Comparison of ENCODE assay signal across 8 mouse cellular contexts in genomic region chr9:106428719-106429220, GRCm38 (mm10). TPM values are rescaled to one million over a fixed set of nuclear protein-coding genes. Genes with fewer than 3 reads are reported as not detected.
A peak's percentile ranks its signal among the peaks of the same experiment; 100 is the strongest.
DNase-seq lines count a peak whose midpoint lies in the region; ATAC-seq and TF ChIP-seq lines count a peak whose summit lies in the region.

No protein-coding gene starts in this region.

- peak; percentile 62 for ATAC-seq in lung, embryonic 15.5 days (ENCODE audit: borderline replicate concordance, extremely low read depth, low FRiP score, low TSS enrichment)
- ATAC-seq in embryonic facial prominence, embryonic 12.5 days (ENCODE audit: insufficient number of reproducible peaks, insufficient read depth, low FRiP score, low TSS enrichment): peak; percentile 73
- peak; percentile 41; the same call in 1 of the 2 replicates for ATAC-seq in intestine, embryonic 16.5 days

- H3K4me2 ChIP-seq in lung, embryonic 15.5 days: peak overlapping the region; percentile 74
- H3K4me2 ChIP-seq in embryonic facial prominence, embryonic 12.5 days (replicated peaks): peak overlapping the region; percentile 64
- H3K4me2 ChIP-seq in intestine, embryonic 16.5 days (ENCODE audit: low read depth, low read length): peak overlapping the region; percentile 82
- H3K4me2 ChIP-seq in myocyte (ENCODE audit: low read depth): peak overlapping the region; percentile 90

- H3K9me3 ChIP-seq in lung, embryonic 15.5 days: no peaks in the 10 kb centered on the region
- H3K9me3 ChIP-seq in embryonic facial prominence, embryonic 12.5 days: no peaks in the 10 kb centered on the region
- H3K9me3 ChIP-seq in intestine, embryonic 16.5 days (ENCODE audit: control insufficient read depth, low read length): no peaks in the 10 kb centered on the region

- WGBS in lung, embryonic 15.5 days: 9% methylated on average over 11 of the region's 11 CpGs
- WGBS in embryonic facial prominence, embryonic 12.5 days: 20% methylated on average over 11 of the region's 11 CpGs
- 13% methylated on average over 11 of the region's 11 CpGs for WGBS in intestine, embryonic 16.5 days

- peak overlapping the region; percentile 56 for H3ac ChIP-seq in myocyte (ENCODE audit: control insufficient read depth, insufficient read length)

- H3K79me2 ChIP-seq in myocyte (ENCODE audit: control insufficient read depth, insufficient read depth): peaks cover 15% of the 10 kb centered on the region

- TF ChIP-seq POLR2A in myocyte (IDR thresholded peaks at IDR 0.05; ENCODE audit: insufficient read length, low read depth): no peak

- H3K27ac ChIP-seq in lung, embryonic 15.5 days: peak overlapping the region; percentile 98
- H3K27ac ChIP-seq in embryonic facial prominence, embryonic 12.5 days: peak overlapping the region; percentile 96
- peak overlapping the region; percentile 96 for H3K27ac ChIP-seq in intestine, embryonic 16.5 days (ENCODE audit: low read length)

- H3K36me3 ChIP-seq in lung, embryonic 15.5 days: peaks cover 26% of the 10 kb centered on the region
- H3K36me3 ChIP-seq in embryonic facial prominence, embryonic 12.5 days: peaks cover 30% of the 10 kb centered on the region
- H3K36me3 ChIP-seq in intestine, embryonic 16.5 days (ENCODE audit: control insufficient read depth, insufficient read depth, low read length): 0 out of 2 replicates have a peak, but pooled peaks cover 8% of the 10 kb centered on the region
- peaks cover 5% of the 10 kb centered on the region for H3K36me3 ChIP-seq in myocyte (ENCODE audit: control insufficient read depth, insufficient read depth)

- H3K4me1 ChIP-seq in lung, embryonic 15.5 days: peaks cover 9% of the 10 kb centered on the region
- peaks cover 7% of the 10 kb centered on the region for H3K4me1 ChIP-seq in embryonic facial prominence, embryonic 12.5 days
- peaks cover 30% of the 10 kb centered on the region for H3K4me1 ChIP-seq in intestine, embryonic 16.5 days (ENCODE audit: control insufficient read depth, insufficient read depth, low read length)

- no peaks in the 10 kb centered on the region for H3K27me3 ChIP-seq in lung, embryonic 15.5 days
- no peaks in the 10 kb centered on the region for H3K27me3 ChIP-seq in embryonic facial prominence, embryonic 12.5 days
- H3K27me3 ChIP-seq in intestine, embryonic 16.5 days (replicated peaks; ENCODE audit: control insufficient read depth, insufficient read depth, low read length): no peaks in the 10 kb centered on the region
- H3K27me3 ChIP-seq in myocyte (ENCODE audit: control insufficient read depth, insufficient read depth, insufficient read length): no peaks in the 10 kb centered on the region

- DNase-seq in lung, adult 18-20 months: no peak
- no peak for DNase-seq in layer of hippocampus, postnatal 10 days (ENCODE audit: low spot score in 2 of 2)
- no peak for DNase-seq in thymus, postnatal 4 days
- no peak for DNase-seq in ovary, postnatal 36 days (ENCODE audit: low spot score)

- H3K4me3 ChIP-seq in lung, embryonic 15.5 days: peak overlapping the region; percentile 80
- H3K4me3 ChIP-seq in embryonic facial prominence, embryonic 12.5 days: peak overlapping the region; percentile 71
- peak overlapping the region; percentile 89 for H3K4me3 ChIP-seq in intestine, embryonic 16.5 days (ENCODE audit: low read length)
- H3K4me3 ChIP-seq in myocyte: peak overlapping the region; percentile 81

- peak overlapping the region; percentile 54 for H3K9ac ChIP-seq in lung, embryonic 15.5 days
- H3K9ac ChIP-seq in embryonic facial prominence, embryonic 12.5 days: peak overlapping the region; percentile 44; the same call in 1 of the 2 replicates
- peak overlapping the region; percentile 77 for H3K9ac ChIP-seq in intestine, embryonic 16.5 days (ENCODE audit: low read depth, low read length)

TF ChIP-seq in myocyte, 11 proteins besides CTCF, POLR2A, EP300 and RAD21:
- TF ChIP-seq MAX (IDR thresholded peaks at IDR 0.05; ENCODE audit: low read depth) (no peak), TCF12 (IDR thresholded peaks at IDR 0.05; ENCODE audit: insufficient read depth, poor library complexity, severe bottlenecking) (no peak), MYOG (IDR thresholded peaks at IDR 0.05; ENCODE audit: control insufficient read depth in 1 of 3, insufficient read depth in 1 of 3, insufficient read length in 2 of 3, low read depth in 2 of 3) (no peak), E2F4 (IDR thresholded peaks at IDR 0.05; ENCODE audit: insufficient read depth) (no peak), SRF (IDR thresholded peaks at IDR 0.05; ENCODE audit: control insufficient read depth, insufficient read length, low read depth) (no peak), MYOD1 (IDR thresholded peaks at IDR 0.05; ENCODE audit: control insufficient read depth in 1 of 3, insufficient read length in 2 of 3, low read depth in 2 of 3) (no peak), CEBPB (IDR thresholded peaks at IDR 0.05; ENCODE audit: insufficient read depth, poor library complexity, severe bottlenecking) (no peak), TCF3 (IDR thresholded peaks at IDR 0.05; ENCODE audit: insufficient read length, low read depth) (no peak), REST (IDR thresholded peaks at IDR 0.05; ENCODE audit: insufficient read depth, insufficient read length) (no peak)
TF ChIP-seq in myocyte: peak in this region for 0.

RNA-seq across cellular contexts. Expression of gene Rpl29, which starts 0.5 kb away (rescaled TPM):
- polyA plus RNA-seq in lung, embryonic 15.5 days (2015; fragmentation: Nextera tagmentation; extraction: Ambion mirVana): 988 and 1,033 TPM in 2 replicates
- 878 and 882 TPM in 2 replicates for polyA plus RNA-seq in embryonic facial prominence, embryonic 12.5 days (2016; fragmentation: Nextera tagmentation; extraction: Ambion mirVana)
- 866 and 931 TPM in 2 replicates for polyA plus RNA-seq in intestine, embryonic 16.5 days (2015; fragmentation: Nextera tagmentation; extraction: Ambion mirVana)
- polyA plus RNA-seq in myocyte (2012; fragmentation: generic; extraction: Trizol): 45.1 TPM
- 100 to 1,000 TPM; 421 to 423 TPM for total RNA-seq in layer of hippocampus, postnatal 10 days (2021)

RNA-seq across cellular contexts. Expression of gene Acy1, which starts 9.3 kb away (rescaled TPM):
- polyA plus RNA-seq in lung, embryonic 15.5 days (2015; fragmentation: Nextera tagmentation; extraction: Ambion mirVana): 31.6 and 32.6 TPM in 2 replicates
- 49.0 and 49.1 TPM in 2 replicates for polyA plus RNA-seq in embryonic facial prominence, embryonic 12.5 days (2016; fragmentation: Nextera tagmentation; extraction: Ambion mirVana)
- 59.8 and 59.9 TPM in 2 replicates for polyA plus RNA-seq in intestine, embryonic 16.5 days (2015; fragmentation: Nextera tagmentation; extraction: Ambion mirVana)
- 18.1 TPM for polyA plus RNA-seq in myocyte (2012; fragmentation: generic; extraction: Trizol)
- 10 to 100 TPM; 11.0 to 13.2 TPM for total RNA-seq in layer of hippocampus, postnatal 10 days (2021)

RNA-seq across cellular contexts. Expression of gene Abhd14b, which starts 18.5 kb away (rescaled TPM):
- 12.8 and 15.3 TPM in 2 replicates for polyA plus RNA-seq in lung, embryonic 15.5 days (2015; fragmentation: Nextera tagmentation; extraction: Ambion mirVana)
- polyA plus RNA-seq in embryonic facial prominence, embryonic 12.5 days (2016; fragmentation: Nextera tagmentation; extraction: Ambion mirVana): 12.5 and 14.0 TPM in 2 replicates
- 34.3 and 34.4 TPM in 2 replicates for polyA plus RNA-seq in intestine, embryonic 16.5 days (2015; fragmentation: Nextera tagmentation; extraction: Ambion mirVana)
- 4.2 TPM for polyA plus RNA-seq in myocyte (2012; fragmentation: generic; extraction: Trizol)
- total RNA-seq in layer of hippocampus, postnatal 10 days (2021): 10 to 100 TPM in 1 of 2 experiments, 1 to 10 TPM in 1; 9.9 to 10.6 TPM

RNA-seq across cellular contexts. Expression of gene Abhd14a, which starts 18.7 kb away (rescaled TPM):
- 52.5 and 53.2 TPM in 2 replicates for polyA plus RNA-seq in lung, embryonic 15.5 days (2015; fragmentation: Nextera tagmentation; extraction: Ambion mirVana)
- 58.5 and 61.3 TPM in 2 replicates for polyA plus RNA-seq in embryonic facial prominence, embryonic 12.5 days (2016; fragmentation: Nextera tagmentation; extraction: Ambion mirVana)
- 50.2 and 52.0 TPM in 2 replicates for polyA plus RNA-seq in intestine, embryonic 16.5 days (2015; fragmentation: Nextera tagmentation; extraction: Ambion mirVana)
- 19.2 TPM for polyA plus RNA-seq in myocyte (2012; fragmentation: generic; extraction: Trizol)
- 10 to 100 TPM; 51.1 to 53.2 TPM for total RNA-seq in layer of hippocampus, postnatal 10 days (2021)

RNA-seq across cellular contexts. Expression of gene Pcbp4, which starts 24.3 kb away (rescaled TPM):
- polyA plus RNA-seq in lung, embryonic 15.5 days (2015; fragmentation: Nextera tagmentation; extraction: Ambion mirVana): 80.6 and 87.8 TPM in 2 replicates
- 213 and 222 TPM in 2 replicates for polyA plus RNA-seq in embryonic facial prominence, embryonic 12.5 days (2016; fragmentation: Nextera tagmentation; extraction: Ambion mirVana)
- 30.5 and 32.6 TPM in 2 replicates for polyA plus RNA-seq in intestine, embryonic 16.5 days (2015; fragmentation: Nextera tagmentation; extraction: Ambion mirVana)
- 274 TPM for polyA plus RNA-seq in myocyte (2012; fragmentation: generic; extraction: Trizol)
- total RNA-seq in layer of hippocampus, postnatal 10 days (2021): 100 to 1,000 TPM; 226 to 234 TPM

Comparison
In these comparisons a context has a peak if more than half of its experiments do, and no peak if none do; other contexts are left out.
1. RNA of gene Rpl29, which starts 0.5 kb away (polyA plus RNA-seq): 988 to 1,033 TPM in lung, embryonic 15.5 days, 866 to 931 TPM in intestine, embryonic 16.5 days and 878 to 882 TPM in embryonic facial prominence, embryonic 12.5 days; 45.1 TPM in myocyte (single experiment); every median in the first group is over 10 times any median in the second.
2. Peak in every context shown above with its lines, with median percentiles within 50 percentile points of each other: ATAC-seq, H3K27ac ChIP-seq, H3K4me2 ChIP-seq, H3K4me3 ChIP-seq and H3K9ac ChIP-seq.